Mouse (Mus musculus) left cerebral cortex, postnatal 4 days (tissue): ENCODE results near the gene Olfr729. TPM values are rescaled to one million over a fixed set of nuclear protein-coding genes. Genes with fewer than 3 reads are reported as not detected.

Experiments used
- DNase-seq: peaks from one replicate; pipeline ENCODE4 v3.0.0-alpha.2; 2022
- intact Hi-C: fragments of 180-260 bp; cut with DNase I; formaldehyde crosslinking; loops from one replicate; pipeline ENCODE4 v1.15.1; 2025
- total RNA-seq, 2 experiments: library from RNA; stranded (reverse); gene quantifications; 2 replicates each; pipeline ENCODE4 v1.2.3; 2021

Olfr729 gene
- total RNA-seq = not detected

DNA sequence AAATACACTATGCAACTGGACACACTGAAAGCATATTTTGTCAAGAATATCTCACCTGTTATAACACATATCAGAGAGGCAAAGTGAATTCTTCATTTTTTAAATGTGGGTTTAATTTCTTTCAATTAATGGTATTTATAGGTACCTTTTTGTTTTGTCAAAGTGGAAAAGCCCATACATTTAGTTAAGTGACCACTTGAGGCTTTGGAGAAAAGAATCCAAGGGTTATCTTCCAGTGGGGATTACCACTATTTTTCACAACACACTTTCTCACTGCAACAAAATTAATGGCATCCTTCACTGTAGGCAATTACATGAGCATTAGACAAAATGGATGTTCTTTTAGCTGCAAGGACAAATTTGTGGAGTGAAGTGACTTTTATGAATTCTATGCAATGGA lies at the start of gene Olfr729:
TSS of gene Olfr729 (minus strand) at position 101 of the 400 bp plus-strand sequence.
- DNase-seq = no peak
- intact Hi-C loops = no loop called here

GRCm38 (mm10) chr14:50188098-50188497 lies 35.4 kb upstream of the Olfr729 start, which contains the start of gene Olfr730:
Gene Olfr730, minus strand, starts transcription at chr14:50188198.
- intact Hi-C loops = no loop called here
- no peak for DNase-seq

- intact Hi-C loops = no loop called here
- DNase-seq = no peak
Observed at GRCm38 (mm10) chr14:50142580-50142979, 10.1 kb downstream of the Olfr729 start, which contains the start of gene Olfr728. Gene Olfr728, minus strand, starts transcription at chr14:50142680.

DNA sequence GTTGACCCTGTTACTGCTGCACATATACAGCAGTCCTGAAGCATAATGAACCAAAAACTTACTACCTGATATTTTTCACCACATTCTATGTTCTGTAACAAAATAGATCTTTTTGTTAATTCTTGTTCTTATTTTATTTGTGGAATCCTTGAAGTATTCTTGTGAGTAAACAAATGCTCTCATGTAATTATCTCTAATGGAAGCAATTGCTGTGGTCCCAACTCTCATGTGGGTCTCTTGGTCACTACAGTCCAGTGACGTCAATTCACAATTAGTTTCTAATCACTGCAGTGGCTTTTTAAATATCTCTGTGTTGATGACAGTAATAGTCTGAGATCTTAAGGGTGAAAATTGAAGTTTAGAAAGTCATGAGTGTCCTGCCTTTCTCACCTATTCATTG lies 29.8 kb downstream of the Olfr729 start, which contains the start of gene Olfr727:
TSS of gene Olfr727 (plus strand) at position 301 of the 400 bp plus-strand sequence.
- DNase-seq = no peak
- intact Hi-C loops = no loop called here

Other genes with a start within 250 kb of the Olfr729 start
- not detected for gene Olfr723, start 221.1 kb downstream of the Olfr729 start, total RNA-seq
- not detected for gene Olfr724, start 189.6 kb downstream of the Olfr729 start, total RNA-seq
- not detected for gene Olfr725, start 112.5 kb downstream of the Olfr729 start, total RNA-seq
- gene Olfr726, start 62.0 kb downstream of the Olfr729 start, total RNA-seq = not detected
- gene Olfr727, start 29.7 kb downstream of the Olfr729 start, total RNA-seq = not detected
- gene Olfr728, start 10.2 kb downstream of the Olfr729 start, total RNA-seq = not detected
- not detected for gene Olfr730, start 35.3 kb upstream of the Olfr729 start, total RNA-seq
- not detected for gene Olfr731, start 89.0 kb upstream of the Olfr729 start, total RNA-seq
- not detected for gene Olfr732, start 131.3 kb upstream of the Olfr729 start, total RNA-seq
- gene Olfr733, start 148.6 kb upstream of the Olfr729 start, total RNA-seq = not detected
- gene Olfr734, start 173.9 kb upstream of the Olfr729 start, total RNA-seq = not detected
- under 1 TPM in 1 of 2 experiments, not detected in 1; 0.08 TPM for gene Olfr735, start 196.0 kb upstream of the Olfr729 start, total RNA-seq
- gene Tlr11, start 205.0 kb upstream of the Olfr729 start, total RNA-seq = not detected
- gene Olfr736, start 228.3 kb upstream of the Olfr729 start, total RNA-seq = not detected